Mouse (Mus musculus) liver, embryonic 11.5 days (tissue): ENCODE data around the gene Lekr1. TPM values are rescaled to one million over a fixed set of nuclear protein-coding genes. Genes with fewer than 3 reads are reported as not detected.

Experiments
- ATAC-seq: fragments of 200-750 bp; cut with Nextera tagmentation; replicated peaks from 2 replicates; pipeline ENCODE4 v1.8.0; 2017; ENCODE audit warnings: moderate number of reproducible peaks, mild to moderate bottlenecking, moderate TSS enrichment, moderate library complexity; ENCODE audit not compliant: low FRiP score
- DNase-seq: peaks from one replicate; pipeline ENCODE4 v3.0.0-alpha.2; 2017; ENCODE audit warnings: low spot score
- H3K27ac ChIP-seq: fragments of 300-500 bp; sonication (generic); 2 replicates; pipeline ENCODE4 v1.5.1; 2014; ENCODE audit warnings: mild to moderate bottlenecking, low read depth, low read length, control low read depth
- H3K27me3 ChIP-seq: fragments of 300-500 bp; sonication (generic); replicated peaks from 2 replicates; pipeline ENCODE4 v1.6.1; 2014; ENCODE audit warnings: low read length, mixed read lengths; ENCODE audit not compliant: control insufficient read depth, insufficient read depth
- H3K36me3 ChIP-seq: fragments of 300-500 bp; sonication (generic); 2 replicates; pipeline ENCODE4 v1.6.1; 2014; ENCODE audit warnings: mild to moderate bottlenecking, low read length, moderate library complexity, mixed read lengths; ENCODE audit not compliant: control insufficient read depth, insufficient read depth
- H3K4me1 ChIP-seq: fragments of 300-500 bp; sonication (generic); replicated peaks from 2 replicates; pipeline ENCODE4 v1.6.1; 2014; ENCODE audit warnings: low read length, mixed read lengths; ENCODE audit not compliant: control insufficient read depth, insufficient read depth
- H3K4me2 ChIP-seq: fragments of 300-500 bp; sonication (generic); 2 replicates; pipeline ENCODE4 v1.6.1; 2014; ENCODE audit warnings: mild to moderate bottlenecking, control low read depth, moderate library complexity
- H3K4me3 ChIP-seq: fragments of 300-500 bp; sonication (generic); 2 replicates; pipeline ENCODE4 v1.5.1; 2014; ENCODE audit warnings: low read depth, low read length, control low read depth
- H3K9ac ChIP-seq: fragments of 300-500 bp; sonication (generic); 2 replicates; pipeline ENCODE4 v1.6.1; 2014; ENCODE audit warnings: low read depth, low read length, control low read depth
- H3K9me3 ChIP-seq: fragments of 300-500 bp; sonication (generic); 2 replicates; pipeline ENCODE4 v1.6.1; 2016; ENCODE audit warnings: low read length, inconsistent platforms, mixed read lengths; ENCODE audit not compliant: control insufficient read depth
- WGBS: fragments of 180-500 bp; shearing (Covaris S2); extraction: QIAGEN DNeasy Blood & Tissue Kit; methylation state at CpG from one replicate; pipeline ENCODE4 v1.1.7; 2014; 5-methylcytosine and 5-hydroxymethylcytosine counted together
- polyA plus RNA-seq: library from polyadenylated mRNA; unstranded; fragments of >200 nt; fragmentation: Nextera tagmentation; extraction: Ambion mirVana; gene quantifications from 2 replicates; pipeline ENCODE4 v1.2.1, GENCODE M21; 2014

Gene Lekr1
- polyA plus RNA-seq, 1 experiment from 2014 or later, result 3.7 TPM

GRCm38 (mm10) chr3:65714372-65714771 lies 48.3 kb downstream of the Lekr1 start:
- Histone ChIP-seq H3K4me2 (no peak overlapping the region), H3K9ac (no peak overlapping the region), H3K4me3 (no peak overlapping the region), H3K27me3 (no peaks in the 10 kb centered on the region), H3K4me1 (no peaks in the 10 kb centered on the region), H3K9me3 (no peaks in the 10 kb centered on the region), H3K27ac (no peak overlapping the region), H3K36me3 (no peaks in the 10 kb centered on the region)
- WGBS, result 80% methylated on average over 3 of the region's 3 CpGs
- no peak for DNase-seq
- ATAC-seq, result no peak

GRCm38 (mm10) chr3:65717406-65717805 lies 51.4 kb downstream of the Lekr1 start:
- H3K9ac ChIP-seq, result no peak overlapping the region
- WGBS, result 81% methylated on average over 2 of the region's 2 CpGs
- no peak overlapping the region for H3K4me2 ChIP-seq
- no peak overlapping the region for H3K27ac ChIP-seq
- H3K36me3 ChIP-seq, result no peaks in the 10 kb centered on the region
- H3K27me3 ChIP-seq, result no peaks in the 10 kb centered on the region
- H3K9me3 ChIP-seq, result no peaks in the 10 kb centered on the region
- H3K4me3 ChIP-seq, result no peak overlapping the region
- DNase-seq (no peak), ATAC-seq (no peak)
- no peaks in the 10 kb centered on the region for H3K4me1 ChIP-seq

GRCm38 (mm10) chr3:65722897-65723296 lies 56.9 kb downstream of the Lekr1 start:
- DNase-seq, result no peak
- H3K9me3 ChIP-seq, result no peaks in the 10 kb centered on the region
- ATAC-seq, result no peak

GRCm38 (mm10) chr3:65723664-65724063 lies 57.6 kb downstream of the Lekr1 start:
- no peak for DNase-seq
- 80% methylated on average over 4 of the region's 4 CpGs for WGBS
- no peaks in the 10 kb centered on the region for H3K9me3 ChIP-seq

More at GRCm38 (mm10) chr3:65722897-65723296, 56.9 kb downstream of the Lekr1 start:
- Histone ChIP-seq H3K4me1 (no peaks in the 10 kb centered on the region), H3K9ac (no peak overlapping the region), H3K36me3 (no peaks in the 10 kb centered on the region), H3K4me3 (no peak overlapping the region), H3K4me2 (no peak overlapping the region), H3K27ac (no peak overlapping the region), H3K27me3 (no peaks in the 10 kb centered on the region)
- 85% methylated on average over 4 of the region's 4 CpGs for WGBS

GRCm38 (mm10) chr3:65737816-65738215 lies 71.8 kb downstream of the Lekr1 start:
- WGBS, result 83% methylated on average over 4 of the region's 4 CpGs
- H3K4me3 ChIP-seq, result no peak overlapping the region
- no peak for DNase-seq
- H3K9ac ChIP-seq, result no peak overlapping the region
- no peaks in the 10 kb centered on the region for H3K27me3 ChIP-seq
- no peaks in the 10 kb centered on the region for H3K4me1 ChIP-seq
- no peak overlapping the region for H3K4me2 ChIP-seq
- no peaks in the 10 kb centered on the region for H3K36me3 ChIP-seq
- no peak for ATAC-seq
- no peak overlapping the region for H3K27ac ChIP-seq
- H3K9me3 ChIP-seq, result no peaks in the 10 kb centered on the region

More at GRCm38 (mm10) chr3:65723664-65724063, 57.6 kb downstream of the Lekr1 start:
- Histone ChIP-seq H3K36me3 (no peaks in the 10 kb centered on the region), H3K4me1 (no peaks in the 10 kb centered on the region), H3K27me3 (no peaks in the 10 kb centered on the region), H3K9ac (no peak overlapping the region), H3K4me2 (no peak overlapping the region), H3K27ac (no peak overlapping the region), H3K4me3 (no peak overlapping the region)
- no peak for ATAC-seq

- DNase-seq (no peak), ATAC-seq (no peak)
- Histone ChIP-seq H3K27ac (no peak overlapping the region), H3K9me3 (no peaks in the 10 kb centered on the region), H3K36me3 (no peaks in the 10 kb centered on the region), H3K4me3 (no peak overlapping the region), H3K4me1 (no peaks in the 10 kb centered on the region), H3K27me3 (no peaks in the 10 kb centered on the region), H3K9ac (no peak overlapping the region), H3K4me2 (no peak overlapping the region)
- 68% methylated on average over 4 of the region's 4 CpGs for WGBS
These were observed 78.9 kb downstream of the Lekr1 start for GRCm38 (mm10) chr3:65744936-65745335.

GRCm38 (mm10) chr3:65764511-65765508 lies 98.8 kb downstream of the Lekr1 start:
- no peak overlapping the region for H3K9ac ChIP-seq
- 76% methylated on average over 20 of the region's 20 CpGs for WGBS
- H3K4me3 ChIP-seq, result no peak overlapping the region
- DNase-seq (no peak), ATAC-seq (no peak)
- no peaks in the 10 kb centered on the region for H3K4me1 ChIP-seq
- H3K36me3 ChIP-seq, result no peaks in the 10 kb centered on the region
- H3K4me2 ChIP-seq, result no peak overlapping the region
- H3K27me3 ChIP-seq, result no peaks in the 10 kb centered on the region
- no peak overlapping the region for H3K27ac ChIP-seq
- no peaks in the 10 kb centered on the region for H3K9me3 ChIP-seq

GRCm38 (mm10) chr3:65766387-65766786 lies 100.4 kb downstream of the Lekr1 start:
- Histone ChIP-seq H3K27ac (no peak overlapping the region), H3K9ac (no peak overlapping the region), H3K4me3 (no peak overlapping the region), H3K27me3 (no peaks in the 10 kb centered on the region), H3K36me3 (no peaks in the 10 kb centered on the region), H3K4me2 (no peak overlapping the region), H3K4me1 (no peaks in the 10 kb centered on the region), H3K9me3 (no peaks in the 10 kb centered on the region)
- DNase-seq (no peak), ATAC-seq (no peak)
